ENCODE assay signal across 20 mouse cellular contexts in the genomic region with DNA sequence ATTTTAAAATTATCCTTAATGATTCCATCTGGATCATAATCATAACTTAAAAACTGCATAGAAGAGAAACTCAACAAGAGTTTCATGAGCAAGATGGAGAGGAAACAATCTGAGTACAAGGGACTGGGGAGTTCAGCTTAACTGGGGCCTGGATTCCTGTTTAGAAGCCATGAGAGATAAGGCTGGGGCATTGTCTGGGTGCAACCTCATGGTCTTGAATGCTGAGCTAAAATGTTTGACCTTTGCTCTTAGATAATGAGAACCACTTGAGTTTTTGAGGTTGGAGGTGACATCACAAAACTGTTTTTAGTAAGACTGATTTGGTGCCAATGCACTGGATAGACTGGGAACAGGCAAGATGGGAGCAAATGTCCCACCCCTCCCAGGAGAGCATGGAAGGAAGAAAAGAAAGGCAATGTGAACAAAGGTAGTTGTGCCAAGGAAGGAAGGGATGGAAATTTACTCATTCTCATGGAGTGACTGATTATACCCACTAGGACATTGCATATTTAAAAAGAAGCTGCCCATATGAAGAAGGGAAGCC.
DNase-seq lines count a peak whose midpoint lies in the region; ATAC-seq and TF ChIP-seq lines count a peak whose summit lies in the region.
"Had no signal": no experiment of that assay in that cellular context is flagged by ENCODE, and none has a peak within 500 bp of the region (broad histone marks: within the 10 kb centered on the region; RNA-seq: fewer than 3 reads in every experiment).

No protein-coding gene starts in this region.

- no peaks in the 10 kb centered on the region for H3K27me3 ChIP-seq in heart, embryonic 10.5 days (ENCODE audit: insufficient read depth, poor library complexity, severe bottlenecking)
- no peaks in the 10 kb centered on the region for H3K27me3 ChIP-seq in heart, postnatal 0 days (ENCODE audit: control insufficient read depth, insufficient read depth, low read length)
- no peaks in the 10 kb centered on the region for H3K27me3 ChIP-seq in intestine, embryonic 15.5 days (replicated peaks)

- TF ChIP-seq EP300 in heart, postnatal 0 days (IDR thresholded peaks at IDR 0.05; ENCODE audit: low read depth), result no peak

- peak; percentile 25 for DNase-seq in heart, adult 9 months (ENCODE audit: low spot score in 2 of 2)
- no peak for DNase-seq in heart, postnatal 25 days (ENCODE audit: low spot score)
- DNase-seq in heart, embryonic 10.5 days (ENCODE audit: low spot score), result peak; percentile 77
- peak; percentile 23 for DNase-seq in heart, postnatal 0 days (ENCODE audit: low spot score)
- no peak for DNase-seq in cerebellum, postnatal 25 days
- no peak for DNase-seq in left cerebral cortex, adult 2 months (ENCODE audit: extremely low spot score in 1 of 2, low spot score in 2 of 2)
- DNase-seq: adrenal gland, postnatal 36 days; B cell, adult 2 months; cerebellum, adult 8-10 months; gastrocnemius, adult 2 months; kidney, adult 9 months; kidney, postnatal 25 days; left cerebral cortex, postnatal 4 days; lung, embryonic 14.5 days; lung, postnatal 4 days; right cerebral cortex, postnatal 4 days; thymus, postnatal 36 days had no signal

- intact Hi-C loops in heart, postnatal 25 days (cut with DNase I), result no loop called here
- intact Hi-C loops in left cerebral cortex, adult 2 months (cut with DNase I), result no loop called here

- no peak for TF ChIP-seq CTCF in heart, postnatal 0 days (IDR thresholded peaks at IDR 0.05; ENCODE audit: low read depth)
- TF ChIP-seq CTCF in left cerebral cortex, adult 2 months (IDR thresholded peaks at IDR 0.05), result no peak

- no peaks in the 10 kb centered on the region for H3K36me3 ChIP-seq in heart, embryonic 10.5 days
- H3K36me3 ChIP-seq in heart, postnatal 0 days (replicated peaks; ENCODE audit: control insufficient read depth, insufficient read depth, low read length), result no peaks in the 10 kb centered on the region
- no peaks in the 10 kb centered on the region for H3K36me3 ChIP-seq in intestine, embryonic 15.5 days

- no peak overlapping the region for H3K4me3 ChIP-seq in heart, embryonic 10.5 days
- no peak overlapping the region for H3K4me3 ChIP-seq in heart, postnatal 0 days (ENCODE audit: low read depth, low read length)
- H3K4me3 ChIP-seq in intestine, embryonic 15.5 days (replicated peaks), result no peak overlapping the region
- no peak overlapping the region for H3K4me3 ChIP-seq in left cerebral cortex, adult 2 months
- H3K4me3 ChIP-seq: gastrocnemius, adult 2 months had no signal

- H3K27ac ChIP-seq in heart, embryonic 10.5 days, result peak overlapping the region; percentile 74
- 0 out of 2 replicates have a peak overlapping the region, but pooled peaks have one; percentile 61 for H3K27ac ChIP-seq in heart, postnatal 0 days (ENCODE audit: low read depth)
- no peak overlapping the region for H3K27ac ChIP-seq in intestine, embryonic 15.5 days
- no peak overlapping the region for H3K27ac ChIP-seq in left cerebral cortex, adult 2 months
- H3K27ac ChIP-seq: hindbrain, embryonic 14.5 days had no signal

- H3K4me1 ChIP-seq in heart, embryonic 10.5 days, result peaks cover 32% of the 10 kb centered on the region
- H3K4me1 ChIP-seq in heart, postnatal 0 days (ENCODE audit: control insufficient read depth, insufficient read depth), result peaks cover 19% of the 10 kb centered on the region
- 0 out of 2 replicates have a peak, but pooled peaks cover 5% of the 10 kb centered on the region for H3K4me1 ChIP-seq in intestine, embryonic 15.5 days (replicated peaks)

- no peak overlapping the region for H3K4me2 ChIP-seq in heart, postnatal 0 days (ENCODE audit: low read depth, low read length)
- no peak overlapping the region for H3K4me2 ChIP-seq in intestine, embryonic 15.5 days (replicated peaks)
- H3K4me2 ChIP-seq: hindbrain, embryonic 14.5 days; liver, embryonic 11.5 days; lung, embryonic 14.5 days had no signal

- H3K9me3 ChIP-seq in heart, embryonic 10.5 days, result no peaks in the 10 kb centered on the region
- H3K9me3 ChIP-seq in heart, postnatal 0 days (replicated peaks; ENCODE audit: control insufficient read depth, low read length), result no peaks in the 10 kb centered on the region
- no peaks in the 10 kb centered on the region for H3K9me3 ChIP-seq in intestine, embryonic 15.5 days

- peak; percentile 47; the same call in 1 of the 2 replicates for ATAC-seq in heart, postnatal 0 days (ENCODE audit: insufficient read depth, low read depth)
- no peak for ATAC-seq in intestine, embryonic 15.5 days

- no peak overlapping the region for H3K9ac ChIP-seq in heart, postnatal 0 days (replicated peaks; ENCODE audit: low read depth, low read length)
- no peak overlapping the region for H3K9ac ChIP-seq in intestine, embryonic 15.5 days
- H3K9ac ChIP-seq: hindbrain, embryonic 14.5 days; lung, embryonic 14.5 days had no signal

Comparison
In these comparisons a context has a peak if more than half of its experiments do, and no peak if none do; other contexts are left out.
1. DNase-seq: peak in heart, adult 9 months (2 of 2), heart, embryonic 10.5 days (single experiment) and heart, postnatal 0 days (single experiment); none in heart, postnatal 25 days (single experiment), cerebellum, postnatal 25 days (0 of 2) and left cerebral cortex, adult 2 months (0 of 2).
2. H3K27ac ChIP-seq: peak in heart, embryonic 10.5 days (single experiment) and heart, postnatal 0 days (single experiment); none in intestine, embryonic 15.5 days (single experiment) and left cerebral cortex, adult 2 months (single experiment).